Mouse (Mus musculus): ENCODE data around the gene Gm20388. TPM values are rescaled to one million over a fixed set of nuclear protein-coding genes. Genes with fewer than 3 reads are reported as not detected.
"Not testable (repeated sequence)": the region's sequence is repeated elsewhere in the genome, so short reads cannot be mapped to it uniquely, and the experiment has no call there.

The Gm20388 gene
- polyA plus RNA-seq, 1 experiment from 2014 or later: not detected

GRCm38 (mm10) chr8:124011989-124012586 is 4101.4 kb downstream of the Gm20388 start:
- Histone ChIP-seq H3K4me2 (replicated peaks) (no peak overlapping the region), H3K36me3 (peaks cover 28% of the 10 kb centered on the region), H3K4me3 (no peak overlapping the region), H3K27ac (no peak overlapping the region), H3K9me3 (no peaks in the 10 kb centered on the region), H3K9ac (no peak overlapping the region), H3K27me3 (no peaks in the 10 kb centered on the region), H3K4me1 (no peaks in the 10 kb centered on the region)
- WGBS: 98% methylated on average over 3 of the region's 3 CpGs
- ATAC-seq (ENCODE audit: insufficient number of reproducible peaks, insufficient read depth, low FRiP score, low TSS enrichment): no peak

- H3K9ac ChIP-seq, H3K9me3 ChIP-seq: not testable (repeated sequence)
- 92% methylated on average over 7 of the region's 7 CpGs for WGBS
Measured at GRCm38 (mm10) chr8:124014299-124014698, 4103.7 kb downstream of the Gm20388 start.

GRCm38 (mm10) chr8:124014751-124015150 is 4104.1 kb downstream of the Gm20388 start:
- H3K4me2 ChIP-seq (replicated peaks): no peak overlapping the region
- ATAC-seq (ENCODE audit: insufficient number of reproducible peaks, insufficient read depth, low FRiP score, low TSS enrichment): no peak
- 83% methylated on average over 3 of the region's 3 CpGs for WGBS
- no peaks in the 10 kb centered on the region for H3K9me3 ChIP-seq
- H3K27me3 ChIP-seq: no peaks in the 10 kb centered on the region
- peaks cover 3% of the 10 kb centered on the region; the same call in 1 of the 2 replicates for H3K36me3 ChIP-seq
- H3K4me3 ChIP-seq: no peak overlapping the region
- H3K9ac ChIP-seq: no peak overlapping the region
- peaks cover 11% of the 10 kb centered on the region for H3K4me1 ChIP-seq
- no peak overlapping the region for H3K27ac ChIP-seq

More at GRCm38 (mm10) chr8:124014299-124014698, 4103.7 kb downstream of the Gm20388 start:
- H3K4me3 ChIP-seq; H3K36me3 ChIP-seq; H3K4me2 ChIP-seq (replicated peaks); H3K4me1 ChIP-seq; H3K27ac ChIP-seq; H3K27me3 ChIP-seq; ATAC-seq (ENCODE audit: insufficient number of reproducible peaks, insufficient read depth, low FRiP score, low TSS enrichment): not testable (repeated sequence)

GRCm38 (mm10) chr8:124019782-124020181 is 4109.1 kb downstream of the Gm20388 start:
- peaks cover 23% of the 10 kb centered on the region for H3K4me1 ChIP-seq
- WGBS: 33% methylated on average over 13 of the region's 13 CpGs
- H3K27me3 ChIP-seq: no peaks in the 10 kb centered on the region
- H3K9ac ChIP-seq: peak overlapping the region; percentile 11; the same call in 1 of the 2 replicates
- H3K36me3 ChIP-seq: 0 out of 2 replicates have a peak, but pooled peaks cover 5% of the 10 kb centered on the region
- no peaks in the 10 kb centered on the region for H3K9me3 ChIP-seq
- no peak for ATAC-seq (ENCODE audit: insufficient number of reproducible peaks, insufficient read depth, low FRiP score, low TSS enrichment)
- H3K27ac ChIP-seq: no peak overlapping the region
- peak overlapping the region; percentile 76 for H3K4me2 ChIP-seq (replicated peaks)
- H3K4me3 ChIP-seq: peak overlapping the region; percentile 78

GRCm38 (mm10) chr8:124020439-124021236 is 4110.0 kb downstream of the Gm20388 start:
- WGBS: 1% methylated on average over 51 of the region's 87 CpGs
- peak overlapping the region; percentile 79 for H3K9ac ChIP-seq
- H3K4me2 ChIP-seq (replicated peaks): peak overlapping the region; percentile 76
- H3K4me1 ChIP-seq: peaks cover 23% of the 10 kb centered on the region
- H3K27me3 ChIP-seq: no peaks in the 10 kb centered on the region
- no peaks in the 10 kb centered on the region for H3K9me3 ChIP-seq
- H3K36me3 ChIP-seq: peaks cover 8% of the 10 kb centered on the region; the same call in 1 of the 2 replicates
- peak; percentile 62 for ATAC-seq (ENCODE audit: insufficient number of reproducible peaks, insufficient read depth, low FRiP score, low TSS enrichment)
- peak overlapping the region; percentile 78 for H3K4me3 ChIP-seq
- peak overlapping the region; percentile 95 for H3K27ac ChIP-seq

- Histone ChIP-seq H3K9ac (peak within 1 kb of the TSS; percentile 79), H3K27ac (peak within 1 kb of the TSS; percentile 95), H3K27me3 (no peaks in the 10 kb centered on the region), H3K4me2 (replicated peaks) (peak within 1 kb of the TSS; percentile 76), H3K4me3 (peak within 1 kb of the TSS; percentile 78), H3K9me3 (no peaks in the 10 kb centered on the region), H3K36me3 (peaks cover 14% of the 10 kb centered on the region; the same call in 1 of the 2 replicates), H3K4me1 (peaks cover 23% of the 10 kb centered on the region)
- whole genome bisulfite sequencing: under 1% methylated on average over 73 of the region's 74 CpGs
- peak; percentile 91 for ATAC-seq (ENCODE audit: insufficient number of reproducible peaks, insufficient read depth, low FRiP score, low TSS enrichment)
Measured at GRCm38 (mm10) chr8:124021237-124022227, 4110.9 kb downstream of the Gm20388 start, which contains the start of the genes Taf5l and Urb2. Taf5l (minus strand) TSS chr8:124021397. Urb2 (plus strand) TSS chr8:124021508.

- H3K36me3 ChIP-seq: peaks cover 50% of the 10 kb centered on the region
Measured at GRCm38 (mm10) chr8:124026265-124026664, 4115.6 kb downstream of the Gm20388 start.

GRCm38 (mm10) chr8:124027831-124028230 is 4117.2 kb downstream of the Gm20388 start:
- Histone ChIP-seq H3K36me3 (peaks cover 57% of the 10 kb centered on the region), H3K9ac (no peak overlapping the region), H3K27me3 (no peaks in the 10 kb centered on the region), H3K4me3 (no peak overlapping the region), H3K4me2 (replicated peaks) (no peak overlapping the region), H3K9me3 (no peaks in the 10 kb centered on the region), H3K4me1 (no peaks in the 10 kb centered on the region; the same call in 1 of the 2 replicates), H3K27ac (no peak overlapping the region)
- WGBS: 90% methylated on average over 6 of the region's 6 CpGs
- ATAC-seq (ENCODE audit: insufficient number of reproducible peaks, insufficient read depth, low FRiP score, low TSS enrichment): no peak

More at GRCm38 (mm10) chr8:124026265-124026664, 4115.6 kb downstream of the Gm20388 start:
- H3K9ac ChIP-seq; H3K4me2 ChIP-seq (replicated peaks); H3K9me3 ChIP-seq; H3K27me3 ChIP-seq; ATAC-seq (ENCODE audit: insufficient number of reproducible peaks, insufficient read depth, low FRiP score, low TSS enrichment); H3K4me3 ChIP-seq; H3K4me1 ChIP-seq; H3K27ac ChIP-seq: not testable (repeated sequence)
- WGBS: 74% methylated on average over 2 of the region's 2 CpGs

GRCm38 (mm10) chr8:124033400-124033799 is 4122.8 kb downstream of the Gm20388 start:
- Histone ChIP-seq H3K27me3 (no peaks in the 10 kb centered on the region), H3K4me3 (no peak overlapping the region), H3K9ac (no peak overlapping the region), H3K4me2 (replicated peaks) (no peak overlapping the region), H3K27ac (no peak overlapping the region), H3K9me3 (no peaks in the 10 kb centered on the region), H3K4me1 (no peaks in the 10 kb centered on the region), H3K36me3 (peaks cover 82% of the 10 kb centered on the region)
- ATAC-seq (ENCODE audit: insufficient number of reproducible peaks, insufficient read depth, low FRiP score, low TSS enrichment): no peak
- WGBS: 71% methylated on average over 5 of the region's 5 CpGs

GRCm38 (mm10) chr8:124038121-124038520 is 4127.5 kb downstream of the Gm20388 start:
- H3K4me1 ChIP-seq: no peaks in the 10 kb centered on the region
- H3K27ac ChIP-seq: no peak overlapping the region
- no peaks in the 10 kb centered on the region for H3K9me3 ChIP-seq
- H3K9ac ChIP-seq: no peak overlapping the region
- H3K4me3 ChIP-seq: no peak overlapping the region
- no peaks in the 10 kb centered on the region for H3K27me3 ChIP-seq
- no peak for ATAC-seq (ENCODE audit: insufficient number of reproducible peaks, insufficient read depth, low FRiP score, low TSS enrichment)
- peaks cover 78% of the 10 kb centered on the region for H3K36me3 ChIP-seq
- H3K4me2 ChIP-seq (replicated peaks): no peak overlapping the region
- WGBS: 91% methylated on average over 7 of the region's 7 CpGs

- H3K4me3 ChIP-seq: no peak overlapping the region
- peaks cover 74% of the 10 kb centered on the region for H3K36me3 ChIP-seq
- no peaks in the 10 kb centered on the region for H3K27me3 ChIP-seq
- 38% methylated on average over 4 of the region's 4 CpGs for WGBS
- no peak overlapping the region for H3K9ac ChIP-seq
- no peaks in the 10 kb centered on the region for H3K4me1 ChIP-seq
- no peak overlapping the region for H3K27ac ChIP-seq
- no peaks in the 10 kb centered on the region for H3K9me3 ChIP-seq
- ATAC-seq (ENCODE audit: insufficient number of reproducible peaks, insufficient read depth, low FRiP score, low TSS enrichment): no peak
- no peak overlapping the region for H3K4me2 ChIP-seq (replicated peaks)
Measured at GRCm38 (mm10) chr8:124039351-124039750, 4128.7 kb downstream of the Gm20388 start.
